Mouse (Mus musculus): Measurements from ENCODE around the gene Odf3l2. TPM values are rescaled to one million over a fixed set of nuclear protein-coding genes. Genes with fewer than 3 reads are reported as not detected.

The Odf3l2 gene
- polyA plus RNA-seq, 1 experiment, result not detected

DNA sequence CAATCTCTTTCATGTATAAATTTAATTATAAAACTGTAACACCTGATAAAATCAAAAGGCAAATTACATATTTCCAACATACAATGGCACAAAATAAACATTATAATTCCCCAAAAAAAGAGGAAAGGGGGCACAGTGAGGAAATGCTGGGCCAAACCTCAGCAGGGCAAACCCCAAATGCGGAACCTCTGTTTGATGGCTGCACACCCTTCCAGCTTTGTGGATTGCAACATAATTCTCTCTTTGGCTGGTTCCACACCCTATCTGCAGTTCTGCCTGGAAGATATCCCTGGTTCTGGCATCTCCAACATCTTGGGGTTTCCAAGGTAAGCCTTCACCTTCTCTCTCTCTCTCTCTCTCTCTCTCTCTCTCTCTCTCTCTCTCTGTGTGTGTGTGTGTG lies 54.8 kb downstream of the Odf3l2 start:
- no peak overlapping the region for H3K4me3 ChIP-seq (ENCODE audit: low read depth, low read length)

More for the DNA sequence above, 54.8 kb downstream of the Odf3l2 start:
- no peak for TF ChIP-seq CTCF (IDR thresholded peaks at IDR 0.05; ENCODE audit: low read depth, low read length)
- no peak for TF ChIP-seq POLR2A (IDR thresholded peaks at IDR 0.05; ENCODE audit: insufficient read depth, low read length)
- no peak for TF ChIP-seq EP300 (IDR thresholded peaks at IDR 0.05; ENCODE audit: insufficient read depth, low read depth, low read length)
- H3K4me1 ChIP-seq (ENCODE audit: control insufficient read depth, insufficient read depth, low read length), result no peaks in the 10 kb centered on the region
- H3K9me3 ChIP-seq (replicated peaks; ENCODE audit: control insufficient read depth, insufficient read depth, low read length, poor library complexity, severe bottlenecking), result no peaks in the 10 kb centered on the region
- no peaks in the 10 kb centered on the region for H3K27me3 ChIP-seq (ENCODE audit: control insufficient read depth, insufficient read depth, low read length, poor library complexity, severe bottlenecking)
- H3K27ac ChIP-seq (ENCODE audit: insufficient read depth, low read length), result no peak overlapping the region
- no peaks in the 10 kb centered on the region for H3K36me3 ChIP-seq (ENCODE audit: control insufficient read depth, insufficient read depth, low read length, poor library complexity, severe bottlenecking)
- no peak overlapping the region for H3K9ac ChIP-seq (ENCODE audit: low read depth, poor library complexity, severe bottlenecking)

Other genes starting within 250 kb of the Odf3l2 start
- gene Vmn2r83, start 177.0 kb downstream of the Odf3l2 start, polyA plus RNA-seq (2011; ENCODE audit: insufficient read depth, insufficient read length, low read depth, missing spikeins), result not detected in 2 replicates
- 16.6 and 16.7 TPM in 2 replicates for gene Plpp2, start 111.9 kb downstream of the Odf3l2 start, polyA plus RNA-seq (2011; ENCODE audit: insufficient read depth, insufficient read length, low read depth, missing spikeins)
- gene Mier2, start 90.5 kb downstream of the Odf3l2 start, polyA plus RNA-seq (2011; ENCODE audit: insufficient read depth, insufficient read length, low read depth, missing spikeins), result 40.1 and 55.7 TPM in 2 replicates
- gene Theg, start 58.4 kb downstream of the Odf3l2 start, polyA plus RNA-seq (2011; ENCODE audit: insufficient read depth, insufficient read length, low read depth, missing spikeins), result not detected in 2 replicates
- gene C2cd4c, start 31.7 kb downstream of the Odf3l2 start, polyA plus RNA-seq (2011; ENCODE audit: insufficient read depth, insufficient read length, low read depth, missing spikeins), result 0.58 and 0.88 TPM in 2 replicates
- gene Shc2, start 7.8 kb downstream of the Odf3l2 start, polyA plus RNA-seq (2011; ENCODE audit: insufficient read depth, insufficient read length, low read depth, missing spikeins), result 4.6 and 4.7 TPM in 2 replicates
- 1.9 and 2.6 TPM in 2 replicates for gene Madcam1, start 18.8 kb upstream of the Odf3l2 start, polyA plus RNA-seq (2011; ENCODE audit: insufficient read depth, insufficient read length, low read depth, missing spikeins)
- gene Tpgs1, start 23.6 kb upstream of the Odf3l2 start, polyA plus RNA-seq (2011; ENCODE audit: insufficient read depth, insufficient read length, low read depth, missing spikeins), result 11.3 and 14.5 TPM in 2 replicates
- gene Cdc34, start 36.5 kb upstream of the Odf3l2 start, polyA plus RNA-seq (2011; ENCODE audit: insufficient read depth, insufficient read length, low read depth, missing spikeins), result 299 and 319 TPM in 2 replicates
- 2.8 and 3.6 TPM in 2 replicates for gene Gzmm, start 43.3 kb upstream of the Odf3l2 start, polyA plus RNA-seq (2011; ENCODE audit: insufficient read depth, insufficient read length, low read depth, missing spikeins)
- 445 and 449 TPM in 2 replicates for gene Bsg, start 58.8 kb upstream of the Odf3l2 start, polyA plus RNA-seq (2011; ENCODE audit: insufficient read depth, insufficient read length, low read depth, missing spikeins)
- 7.3 and 8.4 TPM in 2 replicates for gene Hcn2, start 70.9 kb upstream of the Odf3l2 start, polyA plus RNA-seq (2011; ENCODE audit: insufficient read depth, insufficient read length, low read depth, missing spikeins)
- gene Polrmt, start 100.8 kb upstream of the Odf3l2 start, polyA plus RNA-seq (2011; ENCODE audit: insufficient read depth, insufficient read length, low read depth, missing spikeins), result 21.9 and 23.0 TPM in 2 replicates
- gene Fgf22, start 109.3 kb upstream of the Odf3l2 start, polyA plus RNA-seq (2011; ENCODE audit: insufficient read depth, insufficient read length, low read depth, missing spikeins), result 1.0 and 1.2 TPM in 2 replicates
- 49.6 and 61.5 TPM in 2 replicates for gene Rnf126, start 121.2 kb upstream of the Odf3l2 start, polyA plus RNA-seq (2011; ENCODE audit: insufficient read depth, insufficient read length, low read depth, missing spikeins)
- gene Fstl3, start 131.5 kb upstream of the Odf3l2 start, polyA plus RNA-seq (2011; ENCODE audit: insufficient read depth, insufficient read length, low read depth, missing spikeins), result 7.7 TPM in 2 replicates
- gene Prss57, start 145.2 kb upstream of the Odf3l2 start, polyA plus RNA-seq (2011; ENCODE audit: insufficient read depth, insufficient read length, low read depth, missing spikeins), result not detected in 2 replicates
- 53.3 and 53.7 TPM in 2 replicates for gene Palm, start 147.8 kb upstream of the Odf3l2 start, polyA plus RNA-seq (2011; ENCODE audit: insufficient read depth, insufficient read length, low read depth, missing spikeins)
- gene Misp, start 175.3 kb upstream of the Odf3l2 start, polyA plus RNA-seq (2011; ENCODE audit: insufficient read depth, insufficient read length, low read depth, missing spikeins), result 4.0 and 6.4 TPM in 2 replicates
- gene Ptbp1, start 208.7 kb upstream of the Odf3l2 start, polyA plus RNA-seq (2011; ENCODE audit: insufficient read depth, insufficient read length, low read depth, missing spikeins), result 628 and 695 TPM in 2 replicates
- gene Prtn3, start 228.7 kb upstream of the Odf3l2 start, polyA plus RNA-seq (2011; ENCODE audit: insufficient read depth, insufficient read length, low read depth, missing spikeins), result 8.7 and 13.1 TPM in 2 replicates
- gene Plppr3, start 228.9 kb upstream of the Odf3l2 start, polyA plus RNA-seq (2011; ENCODE audit: insufficient read depth, insufficient read length, low read depth, missing spikeins), result 6.4 and 8.3 TPM in 2 replicates
- gene Elane, start 240.5 kb upstream of the Odf3l2 start, polyA plus RNA-seq (2011; ENCODE audit: insufficient read depth, insufficient read length, low read depth, missing spikeins), result not detected in 2 replicates
- not detected in 2 replicates for gene Cfd, start 245.1 kb upstream of the Odf3l2 start, polyA plus RNA-seq (2011; ENCODE audit: insufficient read depth, insufficient read length, low read depth, missing spikeins)

All from ES-Bruce4 (cell line).